Comparison of ENCODE assay signal across 8 mouse cellular contexts in the genomic region with DNA sequence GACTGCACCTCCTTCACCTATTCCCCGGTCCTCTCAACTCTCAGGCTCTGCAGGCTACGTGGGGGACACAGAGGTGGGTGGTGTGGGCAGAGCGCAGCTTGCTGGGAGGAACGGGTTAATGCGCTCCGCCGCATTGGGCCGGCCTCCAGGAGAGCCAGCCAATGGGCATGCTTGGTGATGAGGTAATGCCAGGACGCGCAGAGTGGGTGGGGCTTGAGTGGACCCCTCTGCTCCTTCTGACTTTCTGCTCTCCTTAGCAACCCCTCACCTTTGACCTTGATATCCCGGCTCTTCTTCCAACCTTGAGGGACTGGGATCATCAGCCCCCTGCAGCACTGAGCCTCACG.
A peak's percentile ranks its signal among the peaks of the same experiment; 100 is the strongest.
DNase-seq lines count a peak whose midpoint lies in the region; ATAC-seq and TF ChIP-seq lines count a peak whose summit lies in the region.

No protein-coding gene starts in this region.

- no peaks in the 10 kb centered on the region for H3K27me3 ChIP-seq in hindbrain, embryonic 16.5 days (replicated peaks; ENCODE audit: control insufficient read depth, insufficient read depth, low read length)

- no peaks in the 10 kb centered on the region for H3K36me3 ChIP-seq in hindbrain, embryonic 16.5 days (ENCODE audit: control insufficient read depth, insufficient read depth, low read length)

- H3K27ac ChIP-seq in gastrocnemius, adult 2 months, result peak overlapping the region; percentile 96
- H3K27ac ChIP-seq in hindbrain, embryonic 16.5 days (ENCODE audit: low read depth, low read length), result peak overlapping the region; percentile 94

- H3K9ac ChIP-seq in hindbrain, embryonic 16.5 days (ENCODE audit: low read depth, low read length), result peak overlapping the region; percentile 70

- H3K9me3 ChIP-seq in hindbrain, embryonic 16.5 days (ENCODE audit: control insufficient read depth, low read length), result no peaks in the 10 kb centered on the region

- WGBS in hindbrain, embryonic 16.5 days, result under 1% methylated on average over 12 of the region's 12 CpGs

- H3K4me3 ChIP-seq in gastrocnemius, adult 2 months, result peak overlapping the region; percentile 74
- H3K4me3 ChIP-seq in hindbrain, embryonic 16.5 days (ENCODE audit: low read length), result peak overlapping the region; percentile 33

- intact Hi-C loops in gastrocnemius, adult 2 months (cut with DNase I), result loop anchor here (5.0 kb wide), 1 partner anchor 116 kb away; no protein-coding TSS in a partner anchor

- peaks cover 69% of the 10 kb centered on the region for H3K4me1 ChIP-seq in hindbrain, embryonic 16.5 days (ENCODE audit: control insufficient read depth, insufficient read depth, low read depth, low read length)

- ATAC-seq in activated CD4-positive, CD25-positive, alpha-beta regulatory T cell, adult 4 months, result peak; percentile 81
- peak; percentile 70 for ATAC-seq in hindbrain, embryonic 16.5 days

- TF ChIP-seq CTCF in gastrocnemius, adult 2 months (IDR thresholded peaks at IDR 0.05), result no peak

- H3K4me2 ChIP-seq in hindbrain, embryonic 16.5 days (ENCODE audit: low read length), result peak overlapping the region; percentile 70

- peak; percentile 92 to 95 for DNase-seq in cerebellum, postnatal 36 days
- peak; percentile 93 for DNase-seq in gastrocnemius, adult 2 months
- peak; percentile 85 to 89 for DNase-seq in left cerebral cortex, adult 18-20 months (ENCODE audit: low spot score in 2 of 2)
- peak; percentile 93 for DNase-seq in lung, postnatal 36 days
- peak; percentile 89 to 90 for DNase-seq in right cerebral cortex, adult 2 months (ENCODE audit: low spot score in 2 of 2)
- DNase-seq in yolk sac, embryonic 10.5 days (ENCODE audit: low spot score), result peak; percentile 97

Comparison
In these comparisons a context has a peak if more than half of its experiments do, and no peak if none do; other contexts are left out.
1. Peak in every context shown above with its lines: DNase-seq, ATAC-seq, H3K4me3 ChIP-seq and H3K27ac ChIP-seq.